Mouse (Mus musculus) fibroblast of lung, adult 2 months (primary cell): ENCODE measurements around the gene Gm9903.
A peak's percentile ranks its signal among the peaks of the same experiment; 100 is the strongest.

ENCODE experiments used
- DNase-seq: peaks from one replicate; pipeline ENCODE4 v3.0.0-alpha.2; 2011; ENCODE audit warnings: low read depth

The Gm9903 gene

DNA sequence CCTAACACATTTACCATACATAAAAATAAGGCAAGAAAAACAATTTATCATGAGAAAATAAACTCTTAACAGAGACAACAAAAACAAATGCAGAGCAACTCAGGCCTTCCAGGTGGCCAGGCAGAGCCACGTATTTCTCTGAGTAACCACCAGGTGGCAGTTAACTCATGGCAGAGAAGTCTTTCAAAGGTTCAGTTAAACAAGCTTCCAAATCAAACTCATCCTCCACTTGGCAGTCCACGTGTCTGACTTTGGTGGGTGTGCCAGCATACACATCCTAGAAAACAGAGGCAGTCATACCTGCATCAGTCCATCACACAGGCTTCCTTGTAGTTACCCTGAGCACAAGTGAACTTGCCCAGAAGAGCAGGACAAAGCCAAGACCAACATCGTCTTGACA is 10.9 kb downstream of the Gm9903 start:
- no peak for DNase-seq

DNA sequence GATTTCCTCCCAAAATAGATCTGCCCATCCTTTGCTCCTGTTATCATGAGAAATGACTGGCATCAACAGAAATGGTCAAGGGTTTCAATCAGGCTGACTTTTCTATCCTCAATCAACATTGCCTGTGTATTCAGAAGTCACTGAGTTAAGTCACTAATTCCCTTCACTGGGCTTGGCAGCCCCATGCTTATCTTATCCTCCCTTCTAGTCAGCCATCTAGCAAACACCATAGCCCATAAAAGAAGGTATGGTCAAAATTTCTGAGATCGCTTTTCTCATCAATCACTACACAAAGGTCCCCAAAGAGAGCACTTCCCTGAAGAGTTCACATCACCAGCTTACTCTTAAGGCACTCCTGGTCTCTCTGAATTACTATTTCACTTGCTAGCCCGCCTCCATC is 21.3 kb downstream of the Gm9903 start:
- no peak for DNase-seq

DNA sequence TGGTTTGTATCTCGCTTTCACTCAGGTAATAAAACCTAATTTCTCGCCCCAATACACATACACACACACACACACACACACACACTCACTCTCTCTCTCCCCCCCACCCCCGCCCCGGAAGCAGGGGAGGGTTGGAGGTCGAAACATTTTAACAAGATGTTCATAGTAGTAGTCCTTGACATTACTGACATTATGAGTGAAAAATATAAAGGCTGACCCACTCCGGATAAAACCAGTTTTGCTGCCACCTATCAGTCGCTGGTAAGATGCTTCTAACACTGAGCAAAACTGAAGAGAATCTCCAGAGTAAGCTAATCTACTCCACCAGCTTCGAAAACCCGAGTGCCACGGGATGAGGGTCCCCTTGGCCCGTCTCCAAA is 21.8 kb downstream of the Gm9903 start:
- DNase-seq, result no peak

- DNase-seq, result peak; percentile 91
Observed at GRCm38 (mm10) chr5:33651921-33652782, 22.4 kb downstream of the Gm9903 start, which contains the start of gene Slbp. Gene Slbp (minus strand): TSS chr5:33652574.

DNA sequence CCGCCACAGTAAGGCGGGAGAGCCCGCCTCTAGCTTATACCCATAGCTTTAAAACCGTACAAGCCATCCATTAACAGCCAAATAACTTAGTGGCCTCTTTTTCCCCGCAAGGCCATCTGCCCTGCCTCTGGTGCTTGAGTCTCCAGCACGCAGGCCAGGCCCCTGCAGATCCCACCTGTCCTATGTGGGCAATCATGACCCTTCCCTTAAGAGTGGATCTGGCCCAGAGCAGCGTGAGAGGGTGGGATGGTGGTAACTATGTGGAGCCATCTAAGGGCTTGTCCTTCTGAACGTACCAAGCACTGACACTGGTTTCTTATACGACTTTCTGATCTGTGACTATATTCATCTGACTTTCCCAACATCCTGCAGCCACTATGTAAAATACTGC is 23.1 kb downstream of the Gm9903 start:
- DNase-seq, result no peak

GRCm38 (mm10) chr5:33654424-33654823 is 24.7 kb downstream of the Gm9903 start:
- DNase-seq, result no peak

DNA sequence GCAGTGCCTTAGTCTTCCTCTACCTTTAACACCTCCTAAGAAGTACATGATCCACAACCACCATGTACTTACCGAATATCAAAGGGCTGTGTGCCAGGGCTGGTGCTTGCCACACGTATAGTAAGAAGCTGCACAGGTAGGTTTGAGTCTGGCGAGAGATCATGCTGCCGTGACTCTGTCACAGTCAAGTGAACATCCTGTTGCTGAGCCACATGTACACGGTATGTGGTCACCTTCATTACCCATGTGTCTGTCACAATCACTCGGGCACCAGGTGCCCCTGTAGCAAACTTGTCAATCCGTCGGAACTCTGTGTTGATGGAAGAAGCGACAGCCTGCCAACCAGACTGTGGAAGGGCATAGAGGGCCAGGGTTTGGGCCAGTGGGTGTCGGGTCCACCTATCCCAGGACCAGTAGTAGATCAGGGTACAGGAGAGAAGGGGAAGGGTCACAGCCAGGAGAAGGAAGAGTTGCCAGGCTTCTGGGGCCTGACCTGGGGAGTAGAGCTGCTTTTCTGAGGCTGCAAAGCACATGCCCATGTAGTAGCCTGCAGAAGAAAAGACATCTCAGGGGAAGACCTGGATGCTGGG is 25.6 kb downstream of the Gm9903 start:
- DNase-seq, result no peak

- no peak for DNase-seq
Observed at GRCm38 (mm10) chr5:33656739-33657138, 27.0 kb downstream of the Gm9903 start.

DNA sequence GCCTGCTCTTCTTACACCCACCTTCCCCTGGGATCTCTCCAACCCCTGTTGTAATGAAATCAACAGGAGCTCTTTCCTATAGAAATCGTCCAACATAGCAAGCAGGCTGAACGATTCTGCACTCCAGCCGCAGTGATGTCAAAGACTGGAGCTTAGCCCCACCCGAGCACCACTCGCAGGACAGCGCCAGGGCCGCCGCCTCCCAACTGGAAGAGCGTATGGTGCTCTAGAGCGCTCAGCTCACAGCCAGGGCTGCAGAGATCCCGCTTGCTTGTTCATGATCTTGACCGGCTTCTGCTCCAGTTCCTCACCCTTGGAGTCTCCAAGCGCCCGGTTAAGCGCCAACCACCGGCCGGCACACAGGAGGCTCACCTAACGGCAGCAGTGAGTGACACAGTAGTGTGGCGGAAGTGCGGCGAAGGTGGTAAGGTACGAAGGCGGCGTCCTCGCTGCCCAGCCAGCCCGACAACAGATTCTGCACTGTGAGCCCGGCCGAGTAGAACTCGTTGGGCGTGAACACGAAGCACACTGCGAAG is 27.6 kb downstream of the Gm9903 start:
- no peak for DNase-seq

DNA sequence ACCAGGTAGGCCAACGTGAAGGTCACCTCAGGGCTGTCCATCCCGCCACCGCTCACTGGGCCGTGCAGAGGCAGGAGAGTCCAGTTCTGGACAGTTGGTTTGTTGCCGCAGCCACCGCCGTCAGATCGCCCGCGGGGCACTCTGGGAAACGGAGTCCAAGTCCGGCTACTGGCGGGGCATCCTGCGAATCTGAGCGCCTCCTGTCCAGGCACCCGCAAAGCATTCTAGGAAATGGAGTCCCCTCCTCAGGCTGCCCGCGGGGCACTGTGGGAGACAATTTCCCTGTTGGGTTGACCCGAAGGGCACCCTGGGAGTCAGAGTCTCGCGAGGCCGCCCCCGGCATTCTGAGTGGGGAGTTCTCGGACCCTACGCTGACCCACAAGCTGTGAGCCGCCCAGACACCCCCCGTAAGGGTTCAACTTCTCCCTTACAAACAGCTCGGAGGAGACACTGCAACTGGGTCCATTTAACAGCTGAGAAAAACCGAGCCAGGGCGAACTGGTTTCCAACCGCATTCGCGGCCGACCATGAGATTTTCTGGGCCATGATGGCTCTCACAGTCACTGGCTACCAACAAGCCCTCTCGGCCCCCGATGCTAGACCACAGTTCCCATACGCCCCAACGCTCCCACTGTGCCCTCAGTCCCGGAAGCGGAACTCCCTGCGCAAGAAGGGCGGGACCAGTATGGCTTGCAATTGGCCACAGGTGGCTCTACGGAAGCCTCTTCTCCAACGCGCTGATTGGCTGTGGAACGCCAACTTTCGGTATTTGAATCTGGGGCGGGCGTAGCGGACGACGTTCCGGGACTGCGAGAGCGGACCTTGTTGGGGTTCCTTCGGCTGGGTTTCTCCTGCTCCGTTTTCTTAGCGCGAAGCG is 28.3 kb downstream of the Gm9903 start, which contains the start of the genes Tacc3 and Tmem129:
TSS of gene Tacc3 (plus strand) at position 342 of the 877 bp plus-strand sequence.
TSS of gene Tmem129 (minus strand) at position 630 of the 877 bp plus-strand sequence.
- DNase-seq, result peak; percentile 98

GRCm38 (mm10) chr5:33658664-33659050 is 28.9 kb downstream of the Gm9903 start:
- DNase-seq, result no peak

DNA sequence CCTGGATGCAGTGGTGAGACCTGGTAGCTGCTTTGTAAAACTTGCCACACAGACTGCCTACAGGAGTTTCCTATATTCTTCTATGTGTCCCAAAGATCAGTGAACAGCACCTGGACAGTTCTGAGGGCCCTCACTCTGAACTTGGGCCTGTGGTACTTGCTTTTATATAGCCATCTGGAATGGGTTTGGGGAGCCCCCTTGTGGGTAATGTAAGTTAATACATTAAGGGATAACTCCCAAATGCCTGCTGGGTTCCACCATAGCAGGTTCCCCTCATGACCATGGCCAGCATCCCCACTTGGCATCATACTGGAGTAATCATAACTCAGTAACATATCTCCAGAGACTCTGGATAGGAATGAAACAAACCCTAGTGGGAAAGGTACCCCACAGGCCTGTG is 38.5 kb downstream of the Gm9903 start:
- DNase-seq, result no peak

DNA sequence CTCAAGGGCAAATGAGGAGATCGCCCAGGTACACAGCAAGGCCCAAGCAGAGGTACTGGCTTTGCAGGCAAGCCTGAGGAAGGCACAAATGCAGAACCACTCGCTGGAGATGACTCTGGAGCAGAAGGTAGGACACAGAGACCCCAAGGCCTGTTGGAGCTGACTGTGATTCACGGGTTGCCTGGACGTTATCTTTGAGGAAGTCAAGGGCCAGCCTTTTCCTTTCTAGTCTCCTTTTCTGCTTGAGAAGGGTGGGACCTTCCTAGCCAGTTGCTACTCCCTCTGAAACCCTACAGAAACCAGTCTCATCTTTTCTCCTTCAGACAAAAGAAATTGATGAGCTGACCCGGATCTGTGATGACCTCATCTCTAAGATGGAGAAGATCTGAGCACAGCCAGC is 41.9 kb downstream of the Gm9903 start:
- no peak for DNase-seq

- DNase-seq, result no peak
Observed at GRCm38 (mm10) chr5:33674439-33674838, 44.7 kb downstream of the Gm9903 start.

DNA sequence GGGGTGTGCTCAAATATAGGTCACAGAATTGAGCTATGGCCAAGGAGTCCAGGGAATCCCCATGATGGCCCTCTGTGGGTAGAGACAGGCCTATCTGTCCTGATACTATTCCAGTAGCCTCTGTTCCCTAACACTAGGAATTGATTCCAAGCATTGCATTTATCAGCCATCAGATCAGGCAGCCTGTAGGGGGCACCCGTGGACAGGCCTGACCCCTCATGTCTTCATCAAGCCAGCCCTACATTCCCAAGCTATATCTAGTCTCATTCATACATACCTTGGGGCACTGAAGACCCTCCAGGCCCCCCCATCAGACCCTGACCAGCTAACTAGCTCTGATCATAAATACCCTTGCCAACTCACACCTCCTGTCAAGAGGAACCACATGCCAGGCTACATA is 46.2 kb downstream of the Gm9903 start:
- no peak for DNase-seq

DNA sequence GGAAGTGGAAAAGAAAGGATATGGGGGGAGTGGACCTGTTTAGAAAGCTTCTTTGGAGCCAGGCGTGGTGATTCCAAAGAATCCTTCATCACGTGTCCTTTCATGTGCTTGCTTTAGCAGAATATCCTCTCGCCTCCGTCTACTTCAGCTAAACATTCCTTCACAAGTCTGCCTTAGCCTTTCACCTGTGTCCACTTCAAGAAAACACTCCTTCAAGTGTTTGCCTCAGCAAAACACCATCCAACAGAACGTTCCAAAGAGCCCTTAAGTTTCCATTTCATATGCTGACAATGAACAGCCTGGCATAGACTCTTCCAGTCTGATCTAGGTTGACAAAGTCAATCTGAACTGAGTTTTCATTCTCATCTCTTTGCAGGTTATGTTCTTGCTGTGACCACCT is 48.5 kb downstream of the Gm9903 start:
- DNase-seq, result no peak

GRCm38 (mm10) chr5:33681044-33681443 is 51.3 kb downstream of the Gm9903 start:
- DNase-seq, result no peak
